Mouse (Mus musculus): ENCODE results near the gene Ppfibp2.

DNA sequence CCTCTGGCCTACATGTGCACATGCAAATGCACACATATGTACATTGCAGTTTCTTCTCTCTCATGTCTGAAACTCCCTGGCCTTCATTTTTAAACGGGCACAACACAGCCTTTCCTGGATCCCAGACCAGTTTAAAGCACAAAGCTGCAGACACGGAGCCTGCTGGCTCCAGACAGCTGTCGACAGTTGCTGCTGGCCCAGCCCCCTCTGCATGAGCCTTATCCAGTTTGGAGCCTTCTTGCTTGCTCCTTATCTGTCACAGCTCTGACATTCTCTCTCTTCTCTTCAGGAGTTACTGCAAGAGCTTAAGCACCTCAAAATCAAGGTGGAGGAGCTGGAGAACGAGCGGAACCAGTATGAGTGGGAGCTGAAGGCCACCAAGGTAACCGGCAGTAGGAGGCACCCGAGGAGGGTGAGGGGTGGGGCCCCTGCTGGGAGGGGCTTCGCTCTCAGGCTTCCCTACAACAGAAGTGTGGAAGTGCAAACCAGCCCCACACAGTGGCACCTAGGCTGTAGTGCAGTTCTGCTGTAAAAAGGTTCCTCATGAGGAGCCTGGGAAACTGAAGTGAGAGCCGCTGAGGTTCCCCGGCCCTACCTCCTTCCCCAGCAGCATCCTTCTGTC, 113.6 kb downstream of the Ppfibp2 start:
- no peak for TF ChIP-seq POLR2A (IDR thresholded peaks at IDR 0.05; ENCODE audit: insufficient read depth, low read length)
- TF ChIP-seq EP300 (IDR thresholded peaks at IDR 0.05; ENCODE audit: insufficient read depth, low read depth, low read length) = no peak
